Mouse (Mus musculus): ENCODE measurements around the gene Psmd7. TPM values are rescaled to one million over a fixed set of nuclear protein-coding genes. Genes with fewer than 3 reads are reported as not detected.

Gene Psmd7
- total RNA-seq, 2 experiments from 2014 or later, result 121 to 133 TPM

DNA sequence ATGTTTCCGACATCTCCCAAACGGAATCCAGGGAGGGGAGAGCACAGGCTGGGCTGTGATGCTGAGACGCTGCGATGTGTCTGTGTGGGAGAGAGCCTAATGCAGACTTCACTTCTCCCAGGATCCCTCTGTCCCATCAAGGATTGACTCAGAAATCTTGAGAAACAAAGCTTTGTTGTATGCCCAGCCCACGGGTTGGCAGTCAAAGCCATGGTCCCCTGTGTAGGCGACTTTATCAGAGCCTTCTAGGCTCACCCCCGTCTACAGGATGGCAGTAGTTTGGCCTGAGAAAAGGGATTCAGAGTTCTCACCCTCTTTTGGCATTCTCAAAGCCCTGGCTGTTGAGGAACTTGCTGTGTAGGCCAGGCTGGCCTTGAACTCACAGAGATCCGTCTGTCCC is 9.7 kb downstream of the Psmd7 start:
- no peak for DNase-seq (ENCODE audit: low spot score in 2 of 2)

DNA sequence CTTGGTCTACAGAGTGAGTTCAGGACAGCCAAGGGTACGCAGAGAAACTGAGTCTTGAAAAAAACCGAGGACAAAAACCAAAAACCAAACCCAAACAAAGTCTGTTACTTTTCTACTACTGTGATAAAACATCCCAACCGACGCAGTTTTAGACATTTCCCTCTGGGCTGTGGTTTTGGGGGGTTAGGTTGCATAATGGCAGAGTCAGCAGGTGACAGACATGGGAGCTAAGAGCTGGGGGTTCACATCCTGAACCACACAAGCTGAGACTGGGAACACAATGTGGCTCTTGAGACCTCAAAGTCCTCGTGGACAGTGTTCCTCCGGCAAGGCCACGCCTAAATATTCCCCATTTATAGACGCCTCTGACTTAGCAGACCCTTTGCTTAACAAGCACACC is 10.1 kb downstream of the Psmd7 start:
- no peak for DNase-seq (ENCODE audit: low spot score in 2 of 2)

DNA sequence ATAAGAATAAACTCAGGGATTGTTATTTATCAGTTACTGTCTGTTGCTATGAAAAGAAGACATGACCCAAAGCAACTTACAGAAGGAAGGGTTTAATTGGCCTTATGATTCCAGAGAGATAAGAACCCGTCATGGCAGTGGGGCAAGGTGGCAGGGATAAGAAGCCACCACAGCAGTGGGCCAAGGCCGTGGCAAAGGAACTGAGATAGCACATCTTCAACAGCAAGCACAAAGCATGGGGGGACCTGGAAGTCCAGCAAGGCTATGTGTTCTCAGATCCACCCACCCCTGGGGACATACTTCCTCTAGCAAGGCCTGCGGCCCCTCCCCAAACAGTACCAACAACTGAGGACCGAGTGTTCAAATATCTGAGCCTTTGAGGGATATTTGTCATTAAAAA is 10.6 kb downstream of the Psmd7 start:
- DNase-seq (ENCODE audit: low spot score in 2 of 2), result no peak

DNA sequence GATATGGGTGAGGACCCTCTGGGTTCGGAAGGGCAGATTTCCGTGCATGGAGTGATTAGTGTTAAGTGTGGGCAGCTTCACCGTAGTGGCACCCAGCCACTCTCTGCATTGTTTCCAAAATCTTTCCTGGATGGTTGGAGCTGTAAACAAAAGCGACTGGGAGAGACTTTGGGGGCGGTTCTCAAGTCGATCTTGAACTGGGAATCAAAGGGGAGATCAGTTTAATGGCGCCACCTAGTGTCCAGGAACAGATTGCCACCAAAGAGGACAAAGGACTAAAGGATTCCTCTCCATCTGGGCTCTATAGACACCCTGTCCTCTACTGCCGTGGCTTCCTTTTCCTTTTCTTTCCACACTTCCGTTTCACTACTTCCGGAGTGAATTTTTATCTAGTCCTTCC is 11.6 kb downstream of the Psmd7 start:
- peak; percentile 66 to 82 for DNase-seq (ENCODE audit: low spot score in 2 of 2)

GRCm38 (mm10) chr8:107574771-107575170 is 13.5 kb downstream of the Psmd7 start:
- DNase-seq (ENCODE audit: low spot score in 2 of 2), result no peak

- peak; percentile 68 to 79 for DNase-seq (ENCODE audit: low spot score in 2 of 2)
These were observed 15.8 kb downstream of the Psmd7 start for GRCm38 (mm10) chr8:107572497-107572896.

- DNase-seq (ENCODE audit: low spot score in 2 of 2), result no peak
These were observed 16.7 kb downstream of the Psmd7 start for GRCm38 (mm10) chr8:107571486-107572135.

- no peak for DNase-seq (ENCODE audit: low spot score in 2 of 2)
These were observed 17.2 kb downstream of the Psmd7 start for GRCm38 (mm10) chr8:107571046-107571445.

GRCm38 (mm10) chr8:107562164-107562563 is 26.1 kb downstream of the Psmd7 start:
- no peak for DNase-seq (ENCODE audit: low spot score in 2 of 2)

- DNase-seq (ENCODE audit: low spot score in 2 of 2), result no peak
These were observed 27.3 kb downstream of the Psmd7 start for GRCm38 (mm10) chr8:107560820-107561536.

GRCm38 (mm10) chr8:107556511-107556936 is 31.7 kb downstream of the Psmd7 start:
- no peak for DNase-seq (ENCODE audit: low spot score in 2 of 2)

DNA sequence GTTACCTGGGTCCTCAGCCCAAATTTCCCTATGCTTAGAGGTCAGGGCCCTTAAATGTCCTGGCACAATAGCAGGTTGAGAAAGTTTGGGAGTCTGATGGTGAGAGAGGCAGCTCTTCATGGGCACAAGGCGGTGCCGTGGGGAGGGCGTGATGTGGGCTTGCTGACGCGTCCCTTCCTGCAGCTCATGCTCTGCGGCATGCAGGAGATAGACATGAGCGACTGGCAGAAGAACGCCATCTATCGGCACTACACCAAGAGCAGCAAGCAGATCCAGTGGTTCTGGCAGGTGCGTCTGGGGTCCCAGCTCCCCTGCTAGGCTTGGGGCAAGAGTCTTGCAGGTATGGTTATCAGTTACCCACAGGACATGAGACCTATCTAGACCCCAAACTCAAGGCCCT is 33.0 kb downstream of the Psmd7 start:
- no peak for DNase-seq (ENCODE audit: low spot score in 2 of 2)

DNA sequence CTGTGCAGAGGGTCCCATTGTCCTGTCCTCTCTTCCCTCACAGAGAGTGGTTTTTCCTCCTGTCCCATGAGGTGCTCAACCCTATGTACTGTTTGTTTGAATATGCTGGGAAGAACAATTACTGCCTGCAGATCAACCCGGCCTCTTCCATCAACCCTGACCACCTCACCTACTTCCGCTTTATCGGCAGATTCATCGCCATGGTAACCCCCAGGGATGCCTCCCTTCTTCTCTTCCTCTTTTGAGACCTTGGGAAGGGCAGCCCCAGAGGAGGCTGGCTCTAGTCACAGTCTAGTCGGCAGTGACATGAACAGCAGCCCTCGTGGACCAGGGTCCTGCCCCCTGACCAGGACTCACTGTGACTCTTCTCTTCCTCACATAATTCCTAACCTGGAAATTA is 36.0 kb downstream of the Psmd7 start:
- no peak for DNase-seq (ENCODE audit: low spot score in 2 of 2)

GRCm38 (mm10) chr8:107546817-107547216 is 41.4 kb downstream of the Psmd7 start:
- no peak for DNase-seq (ENCODE audit: low spot score in 2 of 2)

GRCm38 (mm10) chr8:107546154-107546553 is 42.1 kb downstream of the Psmd7 start:
- no peak for DNase-seq (ENCODE audit: low spot score in 2 of 2)

DNA sequence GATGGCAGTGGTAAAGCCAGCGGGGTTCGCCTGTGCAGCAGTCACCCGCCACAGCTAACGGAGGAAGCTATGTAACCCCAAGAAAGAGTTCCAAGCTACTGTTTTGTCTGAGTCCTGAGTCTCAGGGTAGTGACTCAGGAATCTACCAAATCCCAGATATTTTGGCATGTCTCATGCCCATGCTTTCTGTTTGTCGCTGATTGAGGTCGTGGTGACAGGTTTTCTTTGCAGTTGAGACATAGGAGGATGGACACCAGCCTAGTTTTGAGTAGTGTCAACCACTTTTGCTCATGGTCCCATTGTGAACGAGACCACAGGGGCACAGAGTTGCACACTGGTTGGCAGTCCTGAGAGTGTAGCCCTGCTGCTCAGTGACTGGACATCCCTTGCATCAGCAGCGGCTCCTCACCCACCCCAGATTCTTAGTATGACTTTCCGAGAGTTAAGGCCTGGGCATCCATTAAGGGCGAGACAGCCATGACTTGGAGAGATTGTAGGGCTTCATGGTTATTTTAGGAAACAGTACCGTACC is 42.6 kb downstream of the Psmd7 start:
- no peak for DNase-seq (ENCODE audit: low spot score in 2 of 2)

DNA sequence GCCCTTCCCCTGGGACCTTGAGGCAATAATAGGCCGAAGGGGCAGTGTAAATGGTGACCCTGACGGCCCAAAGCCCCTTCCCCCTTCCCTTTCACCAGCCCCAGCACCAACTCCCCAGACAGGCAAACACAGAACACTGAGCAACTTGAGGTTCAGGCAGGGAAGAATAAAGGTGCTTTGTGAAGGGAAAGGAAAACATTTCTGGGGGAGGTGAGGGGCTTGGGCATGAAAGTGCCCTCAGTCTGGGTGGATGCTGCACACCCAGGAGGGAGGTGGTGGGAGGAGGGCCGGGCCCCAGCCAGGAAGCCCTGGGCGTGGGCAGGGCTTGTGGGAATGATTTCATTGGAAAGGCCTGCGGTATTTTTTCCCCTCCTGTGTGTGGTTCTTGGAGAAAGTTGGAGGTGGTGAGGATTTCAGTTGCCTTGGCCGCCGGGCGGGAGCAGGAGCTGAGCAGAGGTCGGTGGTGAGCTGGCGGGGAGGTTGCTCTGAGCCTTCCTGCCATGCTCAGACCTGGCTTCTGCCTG is 43.6 kb downstream of the Psmd7 start:
- peak; percentile 32 to 35 for DNase-seq (ENCODE audit: low spot score in 2 of 2)

GRCm38 (mm10) chr8:107544211-107544610 is 44.1 kb downstream of the Psmd7 start:
- DNase-seq (ENCODE audit: low spot score in 2 of 2), result no peak

- no peak for DNase-seq (ENCODE audit: low spot score in 2 of 2)
These were observed 44.5 kb downstream of the Psmd7 start for GRCm38 (mm10) chr8:107543714-107544113.

- DNase-seq (ENCODE audit: low spot score in 2 of 2), result no peak
These were observed 46.1 kb downstream of the Psmd7 start for GRCm38 (mm10) chr8:107542151-107542550.

GRCm38 (mm10) chr8:107541369-107541768 is 46.9 kb downstream of the Psmd7 start:
- no peak for DNase-seq (ENCODE audit: low spot score in 2 of 2)

DNA sequence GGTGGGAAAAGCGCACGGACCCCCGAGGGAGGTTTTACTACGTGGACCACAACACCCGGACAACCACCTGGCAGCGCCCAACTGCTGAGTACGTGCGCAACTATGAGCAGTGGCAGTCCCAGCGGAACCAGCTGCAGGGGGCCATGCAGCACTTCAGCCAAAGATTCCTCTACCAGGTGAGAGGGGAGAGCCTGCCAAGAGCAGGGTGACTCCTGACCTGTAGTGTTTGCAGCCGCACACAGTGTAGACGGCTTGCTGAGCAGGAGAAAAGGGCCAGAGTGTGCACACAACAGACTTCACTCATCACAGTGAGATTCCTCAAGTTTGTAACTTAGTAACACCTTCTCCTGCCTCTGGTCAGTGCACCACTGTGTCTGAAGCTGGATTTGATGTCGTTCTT is 47.6 kb downstream of the Psmd7 start:
- no peak for DNase-seq (ENCODE audit: low spot score in 2 of 2)
